Mouse (Mus musculus): ENCODE measurements around the gene Kat8. TPM values are rescaled to one million over a fixed set of nuclear protein-coding genes. Genes with fewer than 3 reads are reported as not detected.
"Not testable (repeated sequence)": the region's sequence is repeated elsewhere in the genome, so short reads cannot be mapped to it uniquely, and the experiment has no call there.

Gene Kat8
- total and polyA plus RNA-seq, 2 experiments from 2014 or later, result 17.0 to 22.6 TPM

DNA sequence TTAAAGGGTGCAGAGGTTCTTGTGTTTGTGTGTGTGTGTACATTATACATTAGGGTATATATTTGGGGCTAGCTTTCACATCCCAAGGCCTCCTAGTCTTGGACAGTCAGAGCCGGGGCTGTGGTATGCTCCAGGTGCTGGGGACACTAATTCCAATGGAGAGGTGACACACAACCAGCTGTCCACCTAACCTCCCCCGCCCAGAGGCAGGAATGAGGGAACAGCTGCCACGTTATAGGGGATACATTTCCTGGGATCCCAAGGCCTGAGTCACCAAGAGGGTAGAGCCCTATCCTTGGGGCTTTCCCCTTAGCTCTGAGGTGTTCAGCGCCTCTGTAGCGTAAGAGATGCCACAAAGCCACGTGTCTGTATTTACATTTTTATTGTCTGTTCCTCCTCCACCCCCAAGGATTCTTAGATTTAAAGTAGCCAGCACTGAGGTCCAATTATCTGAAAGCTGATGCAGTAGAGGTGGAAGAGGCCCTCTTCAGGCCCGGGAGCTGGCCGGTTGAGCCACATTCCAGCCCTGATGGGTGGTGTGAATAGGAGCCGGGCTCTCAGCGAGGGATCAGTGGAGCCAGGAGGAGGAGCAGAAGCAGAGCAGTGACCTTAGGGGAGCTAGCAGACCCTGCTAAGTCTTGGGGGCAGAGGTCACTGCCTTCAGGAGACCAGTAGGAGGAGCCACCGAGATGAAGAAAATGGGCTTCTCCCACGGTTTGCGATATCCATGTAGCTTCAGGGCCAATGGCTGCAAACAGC, 20.1 kb downstream of the Kat8 start:
- TF ChIP-seq EP300 (IDR thresholded peaks at IDR 0.05; ENCODE audit: low read depth), result no peak
- TF ChIP-seq CTCF (IDR thresholded peaks at IDR 0.05; ENCODE audit: low read depth), result no peak
- Histone ChIP-seq H3K9me3 (replicated peaks; ENCODE audit: control insufficient read depth, low read length) (no peaks in the 10 kb centered on the region), H3K9ac (replicated peaks; ENCODE audit: low read depth, low read length) (no peak overlapping the region), H3K4me3 (ENCODE audit: low read depth, low read length) (no peak overlapping the region), H3K4me1 (ENCODE audit: control insufficient read depth, insufficient read depth) (0 out of 2 replicates have a peak, but pooled peaks cover 5% of the 10 kb centered on the region), H3K36me3 (replicated peaks; ENCODE audit: control insufficient read depth, insufficient read depth, low read length) (no peaks in the 10 kb centered on the region), H3K4me2 (ENCODE audit: low read depth, low read length) (no peak overlapping the region), H3K27ac (ENCODE audit: low read depth) (no peak overlapping the region), H3K27me3 (ENCODE audit: control insufficient read depth, insufficient read depth, low read length) (0 out of 2 replicates have a peak, but pooled peaks cover 4% of the 10 kb centered on the region)
- ATAC-seq (ENCODE audit: insufficient read depth, low read depth) (no peak), DNase-seq (ENCODE audit: low spot score) (no peak)
- WGBS, result 36% methylated on average over 13 of the region's 13 CpGs

DNA sequence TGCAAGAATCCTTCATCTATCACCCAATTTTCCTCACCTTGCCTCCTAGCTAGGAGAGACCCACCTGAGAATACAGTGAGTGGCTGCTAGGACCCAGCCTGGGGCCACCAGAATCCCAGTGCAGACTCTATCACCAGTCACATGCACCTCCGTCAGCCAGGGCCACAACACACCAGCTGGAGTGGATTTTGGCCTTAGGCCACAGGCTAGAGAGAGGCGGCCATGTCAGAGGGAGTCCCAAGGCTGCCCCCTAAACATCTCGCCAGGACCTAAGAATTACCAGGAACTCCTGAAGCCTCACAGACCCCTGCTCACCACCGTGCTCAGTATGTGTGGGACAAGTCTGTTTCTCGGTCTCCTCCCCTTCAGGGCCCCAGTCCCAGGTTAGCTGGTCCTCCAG, 21.8 kb downstream of the Kat8 start:
- H3K27ac ChIP-seq (ENCODE audit: low read depth), result no peak overlapping the region
- 75% methylated on average over 5 of the region's 5 CpGs for WGBS

DNA sequence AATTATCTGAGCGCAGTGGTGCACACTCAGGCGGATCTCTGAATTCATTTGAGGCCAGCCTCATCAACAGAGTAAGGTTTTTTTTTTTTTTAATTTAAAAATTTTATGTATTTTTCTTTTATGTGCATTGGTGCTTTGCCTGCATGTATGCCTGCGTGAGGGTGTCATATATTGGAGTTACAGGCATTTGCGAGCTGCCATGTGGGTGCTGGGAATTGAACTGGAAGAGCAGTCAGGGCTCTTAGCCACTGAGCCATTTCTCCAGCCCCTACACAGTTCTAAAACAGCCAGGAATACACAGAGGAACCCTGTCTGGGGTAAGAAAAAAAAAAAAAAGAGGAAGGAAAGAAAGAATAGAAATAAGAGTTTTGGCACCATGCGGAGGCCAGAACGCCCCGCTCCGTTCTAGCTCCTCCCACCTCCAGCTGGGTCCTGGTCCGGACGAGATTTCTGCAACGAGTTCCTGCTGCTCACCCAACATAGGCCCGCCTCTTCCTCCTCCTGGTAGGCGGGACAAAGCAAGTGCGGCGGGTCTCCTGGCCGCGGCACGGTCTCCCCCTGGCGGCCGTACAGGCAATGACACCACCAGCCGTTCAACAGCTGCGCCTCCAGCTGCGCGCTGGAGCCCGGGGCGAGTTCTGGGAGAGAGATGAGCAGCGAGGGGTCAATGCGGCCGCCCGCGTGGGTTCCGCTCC, 22.9 kb downstream of the Kat8 start:
- H3K36me3 ChIP-seq (replicated peaks; ENCODE audit: control insufficient read depth, insufficient read depth, low read length), result no peaks in the 10 kb centered on the region
- no peaks in the 10 kb centered on the region for H3K4me1 ChIP-seq (ENCODE audit: control insufficient read depth, insufficient read depth)
- no peaks in the 10 kb centered on the region for H3K27me3 ChIP-seq (ENCODE audit: control insufficient read depth, insufficient read depth, low read length)
- H3K9me3 ChIP-seq (replicated peaks; ENCODE audit: control insufficient read depth, low read length), result no peaks in the 10 kb centered on the region
- peak overlapping the region; percentile 82 for H3K4me2 ChIP-seq (ENCODE audit: low read depth, low read length)
- peak; percentile 95 for ATAC-seq (ENCODE audit: insufficient read depth, low read depth)
- H3K9ac ChIP-seq (replicated peaks; ENCODE audit: low read depth, low read length), result peak overlapping the region; percentile 52
- peak; percentile 98 for DNase-seq (ENCODE audit: low spot score)
- H3K27ac ChIP-seq (ENCODE audit: low read depth), result peak overlapping the region; percentile 21; the same call in 1 of the 2 replicates
- H3K4me3 ChIP-seq (ENCODE audit: low read depth, low read length), result peak overlapping the region; percentile 60
- TF ChIP-seq CTCF (IDR thresholded peaks at IDR 0.05; ENCODE audit: low read depth) (peak; percentile 97), EP300 (IDR thresholded peaks at IDR 0.05; ENCODE audit: low read depth) (no peak)
- WGBS, result 6% methylated on average over 31 of the region's 32 CpGs

More for the DNA sequence above, 21.8 kb downstream of the Kat8 start:
- DNase-seq (ENCODE audit: low spot score) (no peak), ATAC-seq (ENCODE audit: insufficient read depth, low read depth) (no peak)
- Histone ChIP-seq H3K4me3 (ENCODE audit: low read depth, low read length) (no peak overlapping the region), H3K4me2 (ENCODE audit: low read depth, low read length) (no peak overlapping the region), H3K4me1 (ENCODE audit: control insufficient read depth, insufficient read depth) (0 out of 2 replicates have a peak, but pooled peaks cover 3% of the 10 kb centered on the region), H3K27me3 (ENCODE audit: control insufficient read depth, insufficient read depth, low read length) (0 out of 2 replicates have a peak, but pooled peaks cover 3% of the 10 kb centered on the region), H3K36me3 (replicated peaks; ENCODE audit: control insufficient read depth, insufficient read depth, low read length) (no peaks in the 10 kb centered on the region), H3K9ac (replicated peaks; ENCODE audit: low read depth, low read length) (no peak overlapping the region), H3K9me3 (replicated peaks; ENCODE audit: control insufficient read depth, low read length) (no peaks in the 10 kb centered on the region)
- TF ChIP-seq EP300 (IDR thresholded peaks at IDR 0.05; ENCODE audit: low read depth) (no peak), CTCF (IDR thresholded peaks at IDR 0.05; ENCODE audit: low read depth) (no peak)

DNA sequence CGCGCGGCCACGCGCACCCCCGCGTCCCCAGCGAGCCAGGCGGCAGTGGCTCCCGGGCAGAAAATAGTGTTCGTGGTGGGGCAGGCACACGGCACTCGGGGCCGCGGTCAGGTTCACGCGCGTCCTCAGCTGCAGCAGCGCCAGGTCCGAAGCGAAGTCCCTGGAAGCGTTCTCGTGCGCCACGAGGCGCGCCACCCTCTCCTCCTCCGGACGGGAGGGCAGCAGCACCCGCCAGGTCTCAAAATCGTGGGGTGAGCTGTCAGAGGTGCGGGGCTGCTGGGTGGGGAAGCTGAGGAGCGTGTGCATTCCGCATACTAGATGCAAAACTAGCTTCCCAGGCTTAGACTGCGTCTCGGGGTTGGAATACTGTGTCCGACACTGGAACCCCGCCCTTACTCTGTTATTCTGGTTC, 23.4 kb downstream of the Kat8 start:
- H3K9ac ChIP-seq (replicated peaks; ENCODE audit: low read depth, low read length), result peak overlapping the region; percentile 52
- H3K4me3 ChIP-seq (ENCODE audit: low read depth, low read length), result peak overlapping the region; percentile 60

DNA sequence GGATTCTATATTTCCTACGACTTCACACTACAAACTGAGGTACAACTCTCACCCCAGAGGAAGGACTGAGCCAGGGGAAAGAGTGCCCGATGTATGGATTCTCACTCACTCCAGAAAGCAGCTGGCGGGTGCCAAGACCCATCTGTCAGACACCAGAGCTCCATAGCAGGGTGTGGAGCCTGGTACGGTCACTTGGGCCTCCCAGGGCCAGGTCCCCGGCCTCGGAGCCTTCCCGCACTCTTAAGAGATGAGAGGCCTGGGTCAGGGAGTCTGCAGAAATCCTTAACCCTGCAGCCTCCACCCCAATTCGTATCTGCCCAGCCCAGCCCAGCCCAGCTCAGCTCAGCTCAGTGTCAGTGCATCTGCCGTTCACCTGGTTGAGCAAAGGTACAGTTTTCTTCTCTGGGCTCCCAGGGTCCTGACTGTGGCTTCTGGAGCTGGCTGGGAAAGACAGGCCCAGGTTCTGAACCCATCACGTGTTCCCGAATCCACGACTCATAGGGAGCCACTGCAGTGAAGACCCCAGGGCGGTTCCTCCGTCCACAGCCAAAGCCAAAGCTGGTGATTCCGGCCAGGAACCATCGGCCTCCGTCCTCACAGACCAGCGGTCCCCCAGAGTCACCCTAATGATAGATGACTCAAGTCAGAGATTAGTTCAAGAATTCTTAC, 24.0 kb downstream of the Kat8 start:
- H3K9me3 ChIP-seq (replicated peaks; ENCODE audit: control insufficient read depth, low read length), result no peaks in the 10 kb centered on the region
- no peaks in the 10 kb centered on the region for H3K27me3 ChIP-seq (ENCODE audit: control insufficient read depth, insufficient read depth, low read length)
- H3K4me2 ChIP-seq (ENCODE audit: low read depth, low read length), result peak overlapping the region; percentile 82
- peak overlapping the region; percentile 60 for H3K4me3 ChIP-seq (ENCODE audit: low read depth, low read length)
- H3K27ac ChIP-seq (ENCODE audit: low read depth), result no peak overlapping the region
- ATAC-seq (ENCODE audit: insufficient read depth, low read depth), result no peak
- H3K9ac ChIP-seq (replicated peaks; ENCODE audit: low read depth, low read length), result peak overlapping the region; percentile 52; the same call in 1 of the 2 replicates
- TF ChIP-seq CTCF (IDR thresholded peaks at IDR 0.05; ENCODE audit: low read depth) (no peak), EP300 (IDR thresholded peaks at IDR 0.05; ENCODE audit: low read depth) (no peak)
- H3K36me3 ChIP-seq (replicated peaks; ENCODE audit: control insufficient read depth, insufficient read depth, low read length), result no peaks in the 10 kb centered on the region
- no peaks in the 10 kb centered on the region for H3K4me1 ChIP-seq (ENCODE audit: control insufficient read depth, insufficient read depth)
- no peak for DNase-seq (ENCODE audit: low spot score)
- WGBS, result 53% methylated on average over 18 of the region's 18 CpGs

More for the DNA sequence above, 23.4 kb downstream of the Kat8 start:
- DNase-seq (ENCODE audit: low spot score) (no peak), ATAC-seq (ENCODE audit: insufficient read depth, low read depth) (no peak; the same call in 1 of the 2 replicates)
- H3K4me1 ChIP-seq (ENCODE audit: control insufficient read depth, insufficient read depth), result no peaks in the 10 kb centered on the region
- H3K27me3 ChIP-seq (ENCODE audit: control insufficient read depth, insufficient read depth, low read length), result no peaks in the 10 kb centered on the region
- TF ChIP-seq EP300 (IDR thresholded peaks at IDR 0.05; ENCODE audit: low read depth), result no peak
- H3K9me3 ChIP-seq (replicated peaks; ENCODE audit: control insufficient read depth, low read length), result no peaks in the 10 kb centered on the region
- H3K4me2 ChIP-seq (ENCODE audit: low read depth, low read length), result peak overlapping the region; percentile 82
- H3K27ac ChIP-seq (ENCODE audit: low read depth), result peak overlapping the region; percentile 21; the same call in 1 of the 2 replicates
- WGBS, result under 1% methylated on average over 32 of the region's 38 CpGs
- H3K36me3 ChIP-seq (replicated peaks; ENCODE audit: control insufficient read depth, insufficient read depth, low read length), result no peaks in the 10 kb centered on the region

DNA sequence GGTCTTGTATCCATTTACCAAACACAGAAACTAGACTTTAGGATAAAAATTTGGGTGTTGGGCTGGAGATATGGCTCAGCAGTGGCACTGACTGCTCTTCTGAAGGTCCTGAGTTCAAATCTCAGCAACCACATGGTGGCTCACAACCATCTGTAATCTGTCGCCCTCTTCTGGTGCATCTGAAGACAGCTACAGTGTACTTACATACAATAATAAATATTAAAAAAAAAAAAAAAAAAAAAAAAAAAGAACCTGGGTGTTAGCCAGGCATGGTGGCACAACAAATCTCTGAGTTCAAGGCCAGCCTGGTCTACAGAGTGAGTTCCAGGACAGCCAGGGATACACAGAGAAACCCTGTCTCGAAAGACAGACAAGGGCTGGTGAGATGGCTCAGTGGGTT, 29.8 kb downstream of the Kat8 start:
- not testable (repeated sequence) for H3K9ac ChIP-seq (replicated peaks; ENCODE audit: low read depth, low read length); H3K4me1 ChIP-seq (ENCODE audit: control insufficient read depth, insufficient read depth); H3K4me3 ChIP-seq (ENCODE audit: low read depth, low read length); DNase-seq (ENCODE audit: low spot score); H3K27ac ChIP-seq (ENCODE audit: low read depth); H3K36me3 ChIP-seq (replicated peaks; ENCODE audit: control insufficient read depth, insufficient read depth, low read length); H3K9me3 ChIP-seq (replicated peaks; ENCODE audit: control insufficient read depth, low read length); H3K4me2 ChIP-seq (ENCODE audit: low read depth, low read length); ATAC-seq (ENCODE audit: insufficient read depth, low read depth)
- peaks cover 12% of the 10 kb centered on the region for H3K27me3 ChIP-seq (ENCODE audit: control insufficient read depth, insufficient read depth, low read length)
- 49% methylated on average over 2 of the region's 2 CpGs for WGBS

Measured in heart, postnatal 0 days (tissue).